Mouse (Mus musculus) MEL (cell line): ENCODE results near the gene Bcl6b. TPM values are rescaled to one million over a fixed set of nuclear protein-coding genes. Genes with fewer than 3 reads are reported as not detected.

Source experiments
- DNase-seq: peaks from one replicate; pipeline ENCODE4 v3.0.0; 2011; ENCODE audit warnings: low read depth, low spot score
- H3K27ac ChIP-seq: 2 replicates; pipeline ENCODE4 v1.5.1; 2012; ENCODE audit warnings: low read depth, mild to moderate bottlenecking, control low read depth, low read length, moderate library complexity; ENCODE audit not compliant: control insufficient read depth
- H3K27me3 ChIP-seq, 2 experiments: fragments of 150-350 bp in 1 of 2; sonication (generic) in 1 of 2; 2 replicates each; pipeline ENCODE4 v1.6.1; 2012; ENCODE audit warnings: low read length in 2 of 2, mild to moderate bottlenecking in 2 of 2, improper control_type of control experiment in 1 of 2, moderate library complexity in 1 of 2; ENCODE audit not compliant: insufficient read depth in 2 of 2, control insufficient read depth in 1 of 2
- H3K36me3 ChIP-seq, 2 experiments: 2 replicates each; pipeline ENCODE4 v1.6.1; 2012 to 2014; ENCODE audit warnings: low read length in 2 of 2, improper control_type of control experiment in 1 of 2, inconsistent platforms in 1 of 2, mild to moderate bottlenecking in 1 of 2; ENCODE audit not compliant: insufficient read depth in 2 of 2, control insufficient read depth in 1 of 2
- H3K4me1 ChIP-seq, 2 experiments: fragments of 150-350 bp in 1 of 2; sonication (generic) in 1 of 2; 2 replicates each; pipeline ENCODE4 v1.6.1; 2012; ENCODE audit warnings: low read length in 2 of 2, improper control_type of control experiment in 1 of 2, mild to moderate bottlenecking in 1 of 2; ENCODE audit not compliant: insufficient read depth in 2 of 2, control insufficient read depth in 1 of 2
- H3K4me3 ChIP-seq, 2 experiments: fragments of 150-350 bp in 1 of 2; sonication (generic) in 1 of 2; 2 replicates each; pipeline ENCODE4 v1.5.1; 2012; ENCODE audit warnings: low read depth in 2 of 2, low read length in 2 of 2, mild to moderate bottlenecking in 2 of 2, moderate library complexity in 2 of 2, control low read depth in 1 of 2, improper control_type of control experiment in 1 of 2; ENCODE audit not compliant: control insufficient read depth in 1 of 2, insufficient read depth in 1 of 2
- H3K79me2 ChIP-seq: 2 replicates; pipeline ENCODE4 v1.6.1; 2012; ENCODE audit warnings: mild to moderate bottlenecking, low read length, moderate library complexity; ENCODE audit not compliant: control insufficient read depth, poor library complexity, insufficient read depth
- H3K9ac ChIP-seq: 2 replicates; pipeline ENCODE4 v1.6.1; 2012; ENCODE audit warnings: low read depth, mild to moderate bottlenecking, control low read depth, low read length, moderate library complexity; ENCODE audit not compliant: control insufficient read depth, poor library complexity, severe bottlenecking
- H3K9me3 ChIP-seq: fragments of 150-350 bp; sonication (generic); replicated peaks from 2 replicates; pipeline ENCODE4 v1.6.1; 2012; ENCODE audit warnings: mild to moderate bottlenecking, low read length, improper control_type of control experiment, moderate library complexity; ENCODE audit not compliant: insufficient read depth
- BHLHE40 ChIP-seq: IDR thresholded peaks from 2 replicates; pipeline ENCODE4 v1.6.1; 2012; ENCODE audit warnings: low read depth, mild to moderate bottlenecking, inconsistent platforms, low read length, improper control_type of control experiment, borderline replicate concordance
- CHD2 ChIP-seq: IDR thresholded peaks from 2 replicates; pipeline ENCODE4 v1.6.1; 2011; ENCODE audit warnings: low read length, improper control_type of control experiment
- E2F4 ChIP-seq: IDR thresholded peaks from 2 replicates; pipeline ENCODE4 v1.6.1; 2011; ENCODE audit warnings: low read depth, low read length, improper control_type of control experiment, borderline replicate concordance
- ELF1 ChIP-seq: IDR thresholded peaks from 2 replicates; pipeline ENCODE4 v1.6.1; 2014; ENCODE audit warnings: low read depth, mild to moderate bottlenecking, inconsistent platforms, low read length, improper control_type of control experiment, moderate library complexity
- EP300 ChIP-seq, 2 experiments: IDR thresholded peaks; 2 replicates each; pipeline ENCODE4 v1.6.1; 2011; ENCODE audit warnings: improper control_type of control experiment in 2 of 2, low read length in 2 of 2, low read depth in 1 of 2, mild to moderate bottlenecking in 1 of 2
- GATA1 ChIP-seq: IDR thresholded peaks from 2 replicates; pipeline ENCODE4 v1.6.1; 2011; ENCODE audit warnings: low read depth, low read length, improper control_type of control experiment
- HCFC1 ChIP-seq: IDR thresholded peaks from 2 replicates; pipeline ENCODE4 v1.6.1; 2012; ENCODE audit warnings: low read depth, mild to moderate bottlenecking, inconsistent platforms, low read length, improper control_type of control experiment, moderate library complexity
- JUND ChIP-seq: IDR thresholded peaks from 2 replicates; pipeline ENCODE4 v1.6.1; 2011; ENCODE audit warnings: low read depth, mild to moderate bottlenecking, improper control_type of control experiment, low read length
- KAT2A ChIP-seq: conservative IDR thresholded peaks from 2 replicates; pipeline ENCODE4 v1.6.1; 2012; ENCODE audit warnings: low read depth, low read length, improper control_type of control experiment, inconsistent platforms
- MAFK ChIP-seq: IDR thresholded peaks from 2 replicates; pipeline ENCODE4 v1.6.1; 2011; ENCODE audit warnings: low read depth, mild to moderate bottlenecking, low read length, improper control_type of control experiment, borderline replicate concordance
- MAZ ChIP-seq: IDR thresholded peaks from 2 replicates; pipeline ENCODE4 v1.6.1; 2012; ENCODE audit warnings: low read depth, mild to moderate bottlenecking, inconsistent platforms, low read length, improper control_type of control experiment
- MEF2A ChIP-seq: IDR thresholded peaks from 2 replicates; pipeline ENCODE4 v1.6.1; 2014; ENCODE audit warnings: low read depth, mild to moderate bottlenecking, inconsistent platforms, low read length, improper control_type of control experiment; ENCODE audit not compliant: poor library complexity, insufficient replicate concordance, severe bottlenecking; ENCODE audit errors: extremely low read depth
- MXI1 ChIP-seq: IDR thresholded peaks from 2 replicates; pipeline ENCODE4 v1.6.1; 2011; ENCODE audit warnings: mild to moderate bottlenecking, low read depth, low read length, improper control_type of control experiment
- MYB ChIP-seq: IDR thresholded peaks from 2 replicates; pipeline ENCODE4 v1.6.1; 2011; ENCODE audit warnings: mild to moderate bottlenecking, low read depth, low read length, improper control_type of control experiment
- NELFE ChIP-seq: IDR thresholded peaks from 2 replicates; pipeline ENCODE4 v1.6.1; 2011; ENCODE audit warnings: low read depth, low read length, improper control_type of control experiment
- NRF1 ChIP-seq: IDR thresholded peaks from 2 replicates; pipeline ENCODE4 v1.6.1; 2014; ENCODE audit warnings: low read depth, mild to moderate bottlenecking, inconsistent platforms, low read length, improper control_type of control experiment, moderate library complexity; ENCODE audit not compliant: poor library complexity, insufficient read depth, severe bottlenecking
- POLR2A ChIP-seq, 2 experiments: IDR thresholded peaks; 2 replicates each; pipeline ENCODE4 v1.6.1; 2011 to 2012; ENCODE audit warnings: low read length in 2 of 2, mild to moderate bottlenecking in 2 of 2, control low read depth in 1 of 2, improper control_type of control experiment in 1 of 2, low read depth in 1 of 2, moderate library complexity in 1 of 2; ENCODE audit not compliant: control insufficient read depth in 1 of 2, insufficient read depth in 1 of 2, poor library complexity in 1 of 2
- POLR2AphosphoS5 ChIP-seq: IDR thresholded peaks from 2 replicates; pipeline ENCODE4 v1.6.1; 2012; ENCODE audit warnings: low read depth, borderline replicate concordance, mild to moderate bottlenecking, inconsistent platforms, low read length, moderate library complexity, mixed read lengths
- RCOR1 ChIP-seq: IDR thresholded peaks from 2 replicates; pipeline ENCODE4 v1.6.1; 2012; ENCODE audit warnings: low read depth, mild to moderate bottlenecking, inconsistent platforms, low read length, improper control_type of control experiment
- SIN3A ChIP-seq: IDR thresholded peaks from 2 replicates; pipeline ENCODE4 v1.6.1; 2012; ENCODE audit warnings: low read length, improper control_type of control experiment, inconsistent platforms
- SMC3 ChIP-seq: IDR thresholded peaks from 2 replicates; pipeline ENCODE4 v1.6.1; 2011; ENCODE audit warnings: low read depth, low read length, improper control_type of control experiment
- TAL1 ChIP-seq: IDR thresholded peaks from 2 replicates; pipeline ENCODE4 v1.6.1; 2012; ENCODE audit warnings: mild to moderate bottlenecking, inconsistent platforms, low read length, moderate library complexity, mixed read lengths
- TBP ChIP-seq: IDR thresholded peaks from 2 replicates; pipeline ENCODE4 v1.8.0; 2011; ENCODE audit warnings: low read depth, low read length, improper control_type of control experiment
- USF1 ChIP-seq: IDR thresholded peaks from 2 replicates; pipeline ENCODE4 v1.6.1; 2014; ENCODE audit warnings: low read depth, mild to moderate bottlenecking, inconsistent platforms, low read length, improper control_type of control experiment, moderate library complexity
- ZC3H11A ChIP-seq: IDR thresholded peaks from 2 replicates; pipeline ENCODE4 v1.6.1; 2012; ENCODE audit warnings: low read depth, mild to moderate bottlenecking, inconsistent platforms, low read length, improper control_type of control experiment
- ZKSCAN1 ChIP-seq: IDR thresholded peaks from 2 replicates; pipeline ENCODE4 v1.6.1; 2012; ENCODE audit warnings: low read depth, mild to moderate bottlenecking, inconsistent platforms, low read length, improper control_type of control experiment, moderate library complexity
- ZNF384 ChIP-seq: IDR thresholded peaks from 2 replicates; pipeline ENCODE4 v1.6.1; 2012; ENCODE audit warnings: low read depth, mild to moderate bottlenecking, inconsistent platforms, low read length, improper control_type of control experiment
- polyA plus RNA-seq, 2 experiments: library from polyadenylated mRNA; stranded (reverse) in 1 of 2; unstranded in 1 of 2; fragments of >175 nt in 1 of 2; fragments of >200 nt in 1 of 2; gene quantifications; 2 replicates each; pipeline versions ENCODE4 v1.2.1 to v1.2.4; 2012; ENCODE audit warnings: low replicate concordance in 2 of 2, low read depth in 1 of 2; ENCODE audit not compliant: insufficient read length in 2 of 2, insufficient read depth in 1 of 2, missing spikeins in 1 of 2
- total RNA-seq: library from RNA; depleted of rRNA; stranded (reverse); fragments of 300-350 nt; gene quantifications from 2 replicates; pipeline ENCODE4 v1.2.3, GENCODE M21; 2012

Gene Bcl6b
- total and polyA plus RNA-seq, 3 experiments: not detected

GRCm38 (mm10) chr11:70218741-70219470 lies 10.7 kb downstream of the Bcl6b start (continued):
- TF ChIP-seq ZKSCAN1 (no peak), JUND (no peak)

- Histone ChIP-seq H3K9ac (no peak overlapping the region), H3K27ac (no peak overlapping the region), H3K4me3 (no peak overlapping the region), H3K27me3 (no peaks in the 10 kb centered on the region), H3K36me3 (peaks cover 0 to 5% of the 10 kb centered on the region in 2 experiments; a peak in 2 of 4 replicates), H3K79me2 (peaks cover 5% of the 10 kb centered on the region; the same call in 1 of the 2 replicates), H3K4me1 (peaks cover 5 to 7% of the 10 kb centered on the region in 2 experiments; a peak in 3 of 4 replicates), H3K9me3 (no peaks in the 10 kb centered on the region)
- no peak for DNase-seq
- TF ChIP-seq SMC3 (no peak), TAL1 (no peak), NELFE (no peak), EP300 (IDR thresholded peaks at IDR 0.05; ENCODE audit: low read depth in 1 of 2, low read length in 2 of 2) (no peak), MAFK (no peak), MEF2A (no peak), RCOR1 (no peak), ELF1 (no peak), JUND (no peak), POLR2AphosphoS5 (no peak), KAT2A (no peak), MAZ (no peak), CHD2 (no peak)
These were observed 11.6 kb downstream of the Bcl6b start for GRCm38 (mm10) chr11:70218039-70218438.

- peaks cover 0 to 5% of the 10 kb centered on the region in 2 experiments; a peak in 2 of 4 replicates for H3K4me1 ChIP-seq
- H3K4me3 ChIP-seq: no peak overlapping the region
- no peak overlapping the region for H3K9ac ChIP-seq
- TF ChIP-seq E2F4: no peak
- no peak for TF ChIP-seq POLR2AphosphoS5
- TF ChIP-seq MYB: no peak
- no peak for TF ChIP-seq ZNF384
- TF ChIP-seq SMC3: no peak
- TF ChIP-seq TBP: no peak
- no peak for TF ChIP-seq MXI1
- no peak for TF ChIP-seq USF1
- TF ChIP-seq JUND: no peak
- TF ChIP-seq POLR2A (IDR thresholded peaks at IDR 0.05; ENCODE audit: control insufficient read depth in 1 of 2, insufficient read depth in 1 of 2, low read depth in 1 of 2, low read length in 2 of 2, poor library complexity in 1 of 2): no peak
- TF ChIP-seq GATA1: no peak
- TF ChIP-seq BHLHE40: no peak
- TF ChIP-seq SIN3A: no peak
- no peak for TF ChIP-seq EP300 (IDR thresholded peaks at IDR 0.05; ENCODE audit: low read depth in 1 of 2, low read length in 2 of 2)
- TF ChIP-seq HCFC1: no peak
- TF ChIP-seq ZC3H11A: no peak
- TF ChIP-seq MEF2A: no peak
- TF ChIP-seq NELFE: no peak
- no peak for TF ChIP-seq NRF1
These were observed 13.5 kb downstream of the Bcl6b start for GRCm38 (mm10) chr11:70216103-70216502.

More at GRCm38 (mm10) chr11:70216103-70216502, 13.5 kb downstream of the Bcl6b start:
- Histone ChIP-seq H3K27me3 (no peaks in the 10 kb centered on the region), H3K27ac (no peak overlapping the region), H3K9me3 (no peaks in the 10 kb centered on the region), H3K36me3 (peaks cover 0 to 5% of the 10 kb centered on the region in 2 experiments; a peak in 2 of 4 replicates), H3K79me2 (peaks cover 3% of the 10 kb centered on the region; the same call in 1 of the 2 replicates)
- no peak for DNase-seq
